Mouse (Mus musculus): ENCODE data around the gene Acyp2.

Acyp2 gene

GRCm38 (mm10) chr11:30580008-30580407 lies 69.4 kb downstream of the Acyp2 start:
- no peak for DNase-seq (ENCODE audit: low read depth, low spot score)

GRCm38 (mm10) chr11:30578931-30579330 lies 70.5 kb downstream of the Acyp2 start:
- no peak for DNase-seq (ENCODE audit: low read depth, low spot score)

DNA sequence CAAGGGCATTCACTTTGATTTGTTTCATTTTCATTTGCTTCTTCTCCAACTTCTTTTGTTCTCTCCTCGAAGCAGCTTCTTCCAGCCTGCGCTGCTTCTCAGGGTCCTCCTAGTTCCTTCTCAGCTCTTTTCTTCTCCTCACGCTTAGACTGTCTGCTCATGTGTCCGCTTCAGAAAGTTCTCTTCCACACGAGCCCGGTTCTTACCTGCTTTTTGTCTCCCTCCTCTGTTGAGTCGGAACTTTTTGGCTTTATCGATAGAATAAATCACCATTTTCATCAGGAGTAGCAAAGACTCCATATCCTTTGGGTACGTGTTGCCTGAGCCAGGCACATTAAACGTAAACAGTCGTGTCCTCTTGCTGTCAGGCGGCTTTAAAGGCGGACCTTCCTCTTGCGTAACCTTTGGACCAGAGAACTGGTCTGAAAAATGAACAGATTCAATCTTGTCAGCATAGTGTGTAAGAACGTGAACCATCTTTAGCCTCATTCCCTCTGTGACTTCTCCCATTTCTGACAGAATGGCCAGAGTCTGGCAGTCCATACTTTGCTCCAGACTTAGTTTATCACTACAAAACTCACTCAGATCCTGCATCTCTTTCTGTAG lies 76.5 kb downstream of the Acyp2 start:
- DNase-seq (ENCODE audit: low read depth, low spot score): no peak

DNA sequence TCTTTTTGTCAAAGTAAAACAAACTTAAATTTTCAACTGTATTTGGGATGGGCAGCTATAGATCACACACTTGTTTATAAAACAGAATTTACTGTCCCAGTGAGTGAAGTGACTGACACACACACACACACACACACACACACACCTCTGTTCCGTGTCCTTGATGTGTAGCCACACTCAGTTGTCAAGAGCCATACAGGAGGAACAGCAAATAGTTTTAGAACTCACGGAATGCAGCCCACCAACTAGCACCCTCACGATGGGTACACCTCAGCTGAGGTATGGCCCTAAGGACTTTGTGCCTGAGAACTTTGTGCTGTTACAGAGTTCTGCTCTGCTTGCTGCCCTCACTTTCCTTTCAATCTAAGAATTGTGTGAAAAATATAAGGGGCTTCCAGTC lies 78.8 kb downstream of the Acyp2 start:
- DNase-seq (ENCODE audit: low read depth, low spot score): no peak

GRCm38 (mm10) chr11:30560215-30560614 lies 89.2 kb downstream of the Acyp2 start:
- DNase-seq (ENCODE audit: low read depth, low spot score): no peak

- no peak for DNase-seq (ENCODE audit: low read depth, low spot score)
These were observed 96.0 kb downstream of the Acyp2 start for GRCm38 (mm10) chr11:30553408-30553807.

- DNase-seq (ENCODE audit: low read depth, low spot score): no peak
These were observed 132.3 kb downstream of the Acyp2 start for GRCm38 (mm10) chr11:30517133-30517532.

- no peak for DNase-seq (ENCODE audit: low read depth, low spot score)
These were observed 141.2 kb downstream of the Acyp2 start for GRCm38 (mm10) chr11:30508178-30508577.

DNA sequence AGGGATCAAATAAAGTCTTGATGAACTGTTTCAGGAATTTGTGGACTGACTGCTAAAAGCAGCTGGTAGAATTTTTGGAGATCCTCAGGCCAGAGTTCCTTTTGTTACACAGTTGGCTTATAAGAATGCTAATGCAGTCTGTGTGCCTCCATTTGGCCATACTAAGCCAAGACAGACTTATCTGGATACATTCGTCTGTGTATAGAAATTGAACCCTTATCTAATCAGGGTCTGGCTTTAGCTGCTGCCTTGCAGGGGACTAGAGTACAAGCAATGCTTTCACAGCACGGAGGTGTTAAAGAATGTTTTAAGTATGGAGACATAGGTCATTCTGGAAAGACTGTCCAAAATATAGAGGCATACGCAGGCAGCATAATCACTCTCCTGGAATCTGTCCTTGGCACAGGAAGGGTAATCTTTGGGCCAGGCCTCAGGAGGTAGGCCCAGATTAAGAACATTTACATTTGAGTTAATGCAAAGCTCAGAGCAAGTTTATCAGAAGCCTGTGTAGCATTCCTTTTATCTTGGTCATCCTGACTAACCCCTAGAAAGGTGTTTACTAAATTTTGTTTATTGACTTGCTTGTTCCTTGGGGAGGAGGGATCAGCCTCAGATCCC lies 150.5 kb downstream of the Acyp2 start:
- DNase-seq (ENCODE audit: low read depth, low spot score): no peak

DNA sequence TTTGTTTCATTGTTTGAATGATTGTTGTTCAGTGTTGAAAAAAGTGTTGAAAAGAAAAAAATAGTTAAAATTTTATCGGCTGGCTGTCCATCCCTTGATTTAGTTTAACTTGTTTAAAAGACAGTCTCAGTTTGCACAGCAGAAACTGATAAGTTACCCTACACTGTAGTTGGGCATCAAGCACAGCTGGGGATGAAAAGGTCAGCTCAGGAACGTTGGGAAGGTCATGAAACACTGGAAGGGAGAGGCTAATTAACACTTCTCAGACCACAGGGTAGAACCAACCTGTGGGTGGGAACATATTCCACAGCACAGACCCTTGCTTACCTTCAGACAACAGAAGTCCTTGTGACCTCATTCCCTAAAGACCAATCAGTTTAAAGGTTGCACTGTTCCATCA lies 152.2 kb downstream of the Acyp2 start:
- no peak for DNase-seq (ENCODE audit: low read depth, low spot score)

DNA sequence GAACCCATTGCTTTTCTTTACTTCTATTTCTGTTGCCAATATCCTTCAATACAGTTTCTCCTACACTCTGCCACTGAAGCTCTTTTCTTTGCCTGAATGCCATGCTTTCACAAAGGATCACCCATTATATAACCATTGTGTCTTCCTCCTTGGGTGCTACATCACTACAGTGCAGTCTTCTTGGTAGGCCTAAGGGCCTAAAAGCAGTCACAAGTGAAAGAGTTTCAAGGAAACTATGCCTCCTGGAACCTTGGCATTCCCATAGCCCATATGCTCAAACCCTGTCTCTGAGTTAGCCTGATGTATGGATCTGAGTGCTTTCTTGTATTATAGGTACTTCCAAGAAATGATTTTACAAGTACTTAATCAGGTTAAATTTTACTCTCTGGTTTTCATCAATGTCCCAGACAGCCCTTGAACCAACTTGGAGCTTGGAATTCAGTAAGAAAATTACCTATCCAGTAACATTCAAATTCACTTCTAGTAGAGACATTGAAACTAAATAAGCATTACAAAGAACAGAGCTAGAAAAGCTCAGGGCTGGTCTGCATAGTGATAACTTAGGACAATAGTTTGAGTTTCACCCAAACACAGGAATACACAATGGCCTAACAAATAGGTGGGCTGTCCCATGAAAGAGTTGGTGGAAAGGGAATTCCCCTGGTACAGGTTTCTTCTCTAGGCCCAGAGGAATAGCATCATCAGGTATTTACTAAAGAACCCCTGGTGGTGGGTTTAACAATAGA lies 157.7 kb downstream of the Acyp2 start:
- no peak for DNase-seq (ENCODE audit: low read depth, low spot score)

DNA sequence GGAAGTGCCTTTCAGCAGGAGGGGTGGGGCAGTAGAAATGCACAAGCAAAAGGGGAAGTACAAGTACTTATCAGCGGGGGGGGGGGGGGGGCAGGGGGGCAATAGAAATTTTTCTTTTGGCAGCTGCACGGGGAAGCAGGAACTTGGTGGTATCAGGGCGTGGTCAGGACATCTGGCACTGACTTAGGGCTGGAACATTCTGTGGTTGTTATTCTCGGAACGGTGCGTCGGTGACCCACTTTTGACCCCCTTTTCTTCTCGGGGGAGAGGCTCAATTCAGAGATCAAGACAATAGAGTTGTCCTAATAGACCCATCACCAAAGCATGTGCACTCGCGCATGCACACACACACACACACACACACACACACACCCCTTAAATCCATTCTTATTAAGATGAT lies 161.2 kb downstream of the Acyp2 start:
- no peak for DNase-seq (ENCODE audit: low read depth, low spot score)

GRCm38 (mm10) chr11:30483286-30483685 lies 166.1 kb downstream of the Acyp2 start:
- DNase-seq (ENCODE audit: low read depth, low spot score): no peak

GRCm38 (mm10) chr11:30471751-30472593 lies 177.4 kb downstream of the Acyp2 start, which contains the start of gene 4930505A04Rik:
TSS of gene 4930505A04Rik (minus strand) at chr11:30471827.
- peak; percentile 90 for DNase-seq (ENCODE audit: low read depth, low spot score)

GRCm38 (mm10) chr11:30471187-30471586 lies 178.2 kb downstream of the Acyp2 start:
- DNase-seq (ENCODE audit: low read depth, low spot score): no peak
